Mouse (Mus musculus) gastrocnemius, adult 2 months (tissue): ENCODE measurements at regions not wholly inside any gene's neighbourhood (a gene's known extent, or its start where the extent isn't known, plus 50 kb on each side); places are given as distances from the start of the nearest gene placed in this dataset.
A peak's percentile ranks its signal among the peaks of the same experiment; 100 is the strongest.

ENCODE experiments used
- DNase-seq: peaks from one replicate; pipeline ENCODE4 v3.0.0; 2022
- H3K27ac ChIP-seq: fragments of 200-600 bp; 2 replicates; pipeline ENCODE4 v1.8.1; 2022; ENCODE audit warnings: mild to moderate bottlenecking
- H3K4me3 ChIP-seq: fragments of 200-600 bp; 2 replicates; pipeline ENCODE4 v1.8.1; 2022; ENCODE audit warnings: mild to moderate bottlenecking, moderate library complexity
- CTCF ChIP-seq: fragments of 200-600 bp; IDR thresholded peaks from 2 replicates; pipeline ENCODE4 v1.8.1; 2022; ENCODE audit warnings: antibody characterized with exemption, mild to moderate bottlenecking, moderate library complexity
- intact Hi-C: fragments of 180-260 bp; cut with DNase I; formaldehyde crosslinking; loops from one replicate; pipeline ENCODE4 v1.15.1; 2025

- no peak for DNase-seq
- H3K4me3 ChIP-seq, result no peak overlapping the region
- TF ChIP-seq CTCF, result no peak
- intact Hi-C loops, result no loop called here
- H3K27ac ChIP-seq, result no peak overlapping the region
These were observed 252.8 kb downstream of the Ndfip2 start for GRCm38 (mm10) chr14:105511135-105511534.

- intact Hi-C loops, result no loop called here
- Histone ChIP-seq H3K4me3 (no peak overlapping the region), H3K27ac (peak overlapping the region; percentile 72)
- no peak for DNase-seq
- TF ChIP-seq CTCF, result no peak
These were observed 246.9 kb downstream of the Ndfip2 start for GRCm38 (mm10) chr14:105505261-105505660.

- H3K4me3 ChIP-seq, result no peak overlapping the region
- intact Hi-C loops, result no loop called here
- no peak for TF ChIP-seq CTCF
- peak overlapping the region; percentile 58 for H3K27ac ChIP-seq
- DNase-seq, result no peak
These were observed 246.0 kb downstream of the Ndfip2 start for GRCm38 (mm10) chr14:105504376-105504775.

- Histone ChIP-seq H3K27ac (peak overlapping the region; percentile 58), H3K4me3 (no peak overlapping the region)
- intact Hi-C loops, result no loop called here
- no peak for DNase-seq
- no peak for TF ChIP-seq CTCF
These were observed 245.4 kb downstream of the Ndfip2 start for GRCm38 (mm10) chr14:105503806-105504205.

GRCm38 (mm10) chr14:105502633-105502975 lies 244.2 kb downstream of the Ndfip2 start:
- DNase-seq, result no peak
- TF ChIP-seq CTCF, result no peak
- intact Hi-C loops, result no loop called here
- Histone ChIP-seq H3K27ac (peak overlapping the region; percentile 64), H3K4me3 (no peak overlapping the region)

- H3K4me3 ChIP-seq, result peak overlapping the region; percentile 52
- H3K27ac ChIP-seq, result peak overlapping the region; percentile 64
- no peak for TF ChIP-seq CTCF
- no peak for DNase-seq
- intact Hi-C loops, result no loop called here
These were observed 243.6 kb downstream of the Ndfip2 start for GRCm38 (mm10) chr14:105501792-105502632.

GRCm38 (mm10) chr14:105500966-105501741 lies 242.8 kb downstream of the Ndfip2 start:
- peak; percentile 29 for DNase-seq
- intact Hi-C loops, result no loop called here
- H3K4me3 ChIP-seq, result peak overlapping the region; percentile 52
- H3K27ac ChIP-seq, result peak overlapping the region; percentile 64
- no peak for TF ChIP-seq CTCF

GRCm38 (mm10) chr14:105499319-105499895 lies 241.0 kb downstream of the Ndfip2 start:
- H3K4me3 ChIP-seq, result no peak overlapping the region
- no peak for DNase-seq
- no peak for TF ChIP-seq CTCF
- H3K27ac ChIP-seq, result no peak overlapping the region
- intact Hi-C loops, result no loop called here

GRCm38 (mm10) chr14:105498155-105498906 lies 240.0 kb downstream of the Ndfip2 start:
- no peak for DNase-seq
- TF ChIP-seq CTCF, result no peak
- Histone ChIP-seq H3K4me3 (no peak overlapping the region), H3K27ac (no peak overlapping the region)
- intact Hi-C loops, result no loop called here

- intact Hi-C loops, result no loop called here
- TF ChIP-seq CTCF, result no peak
- Histone ChIP-seq H3K4me3 (no peak overlapping the region), H3K27ac (no peak overlapping the region)
- DNase-seq, result no peak
These were observed 236.8 kb downstream of the Ndfip2 start for GRCm38 (mm10) chr14:105495161-105495560.

- TF ChIP-seq CTCF, result no peak
- Histone ChIP-seq H3K4me3 (no peak overlapping the region), H3K27ac (no peak overlapping the region)
- intact Hi-C loops, result no loop called here
- DNase-seq, result no peak
These were observed 236.0 kb downstream of the Ndfip2 start for GRCm38 (mm10) chr14:105494415-105494814.

- intact Hi-C loops, result no loop called here
- Histone ChIP-seq H3K27ac (no peak overlapping the region), H3K4me3 (no peak overlapping the region)
- DNase-seq, result no peak
- TF ChIP-seq CTCF, result no peak
These were observed 231.8 kb downstream of the Ndfip2 start for GRCm38 (mm10) chr14:105490158-105490557.
